Mouse (Mus musculus) spleen, postnatal 36 days (tissue): ENCODE data around the gene Olfm1.
A peak's percentile ranks its signal among the peaks of the same experiment; 100 is the strongest.

ENCODE experiments used
- DNase-seq, 2 experiments: peaks; one replicate each; pipeline ENCODE4 v3.0.0; 2022; ENCODE audit warnings: low spot score in 2 of 2, mixed read lengths in 1 of 2

The Olfm1 gene

GRCm38 (mm10) chr2:28192821-28193689 is at the start of gene Olfm1:
TSS of gene Olfm1 (plus strand) at chr2:28192992.
- no peak for DNase-seq

- no peak for DNase-seq
These were observed 49.3 kb upstream of the Olfm1 start for GRCm38 (mm10) chr2:28143417-28144045.

GRCm38 (mm10) chr2:28145702-28146101 is 47.1 kb upstream of the Olfm1 start:
- DNase-seq, result no peak

GRCm38 (mm10) chr2:28146152-28146551 is 46.6 kb upstream of the Olfm1 start:
- no peak for DNase-seq

- DNase-seq, result no peak
These were observed 46.1 kb upstream of the Olfm1 start for GRCm38 (mm10) chr2:28146685-28147084.

- no peak for DNase-seq
These were observed 45.5 kb upstream of the Olfm1 start for GRCm38 (mm10) chr2:28147248-28147794.

- DNase-seq, result no peak
These were observed 43.1 kb upstream of the Olfm1 start for GRCm38 (mm10) chr2:28149688-28150087.

GRCm38 (mm10) chr2:28160568-28160967 is 32.2 kb upstream of the Olfm1 start:
- DNase-seq, result no peak

GRCm38 (mm10) chr2:28165570-28165969 is 27.2 kb upstream of the Olfm1 start:
- no peak for DNase-seq

- DNase-seq, result no peak
These were observed 23.5 kb upstream of the Olfm1 start for GRCm38 (mm10) chr2:28169336-28169735.

GRCm38 (mm10) chr2:28171962-28172361 is 20.8 kb upstream of the Olfm1 start:
- DNase-seq, result no peak

GRCm38 (mm10) chr2:28173225-28174141 is 19.3 kb upstream of the Olfm1 start:
- DNase-seq, result no peak

GRCm38 (mm10) chr2:28174441-28174840 is 18.4 kb upstream of the Olfm1 start:
- no peak for DNase-seq

GRCm38 (mm10) chr2:28178600-28178999 is 14.2 kb upstream of the Olfm1 start:
- DNase-seq, result no peak

- DNase-seq, result no peak
These were observed 12.7 kb upstream of the Olfm1 start for GRCm38 (mm10) chr2:28180053-28180452.

- no peak for DNase-seq
These were observed 4.3 kb upstream of the Olfm1 start for GRCm38 (mm10) chr2:28188398-28188944.

- no peak for DNase-seq
These were observed 897 bp downstream of the Olfm1 start for GRCm38 (mm10) chr2:28193690-28194087.

GRCm38 (mm10) chr2:28194962-28195617 is 2.3 kb downstream of the Olfm1 start:
- DNase-seq, result no peak

- DNase-seq, result no peak
These were observed 2.9 kb downstream of the Olfm1 start for GRCm38 (mm10) chr2:28195726-28196125.

GRCm38 (mm10) chr2:28201441-28201841 is 8.6 kb downstream of the Olfm1 start:
- no peak for DNase-seq

- peak; percentile 47 to 61 for DNase-seq
These were observed 11.4 kb downstream of the Olfm1 start for GRCm38 (mm10) chr2:28204167-28204566.
